Mouse (Mus musculus) ovary, postnatal 10 days (tissue): ENCODE results near the gene Zkscan2.

Experiments used
- DNase-seq: peaks from one replicate; pipeline ENCODE4 v3.0.0; 2022; ENCODE audit warnings: low spot score

Zkscan2 gene

GRCm38 (mm10) chr7:123500239-123501219 lies at the start of gene Zkscan2:
Zkscan2 (minus strand) TSS chr7:123500449.
- peak; percentile 42 for DNase-seq

GRCm38 (mm10) chr7:123529190-123529589 lies 28.9 kb upstream of the Zkscan2 start:
- no peak for DNase-seq

DNA sequence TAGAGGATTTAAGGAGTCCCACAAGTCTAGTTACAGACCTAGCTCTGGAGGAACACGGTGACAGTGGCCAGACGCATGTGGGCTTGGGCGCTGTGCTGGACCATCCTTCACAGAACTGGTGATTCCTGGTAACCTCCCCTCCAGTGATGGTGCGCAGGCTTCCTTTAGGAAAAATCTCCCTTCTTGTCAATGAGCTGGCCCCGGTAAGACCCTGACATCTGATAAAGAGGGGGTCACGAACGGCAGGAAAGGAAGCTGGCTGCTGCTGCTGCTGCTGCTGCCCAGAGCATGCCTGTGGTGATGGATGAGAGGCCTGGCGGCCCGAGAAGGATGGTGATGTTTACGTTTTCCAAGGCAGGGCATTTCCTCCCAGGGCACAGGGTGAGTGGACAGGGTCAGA lies 25.5 kb upstream of the Zkscan2 start:
- DNase-seq = no peak

DNA sequence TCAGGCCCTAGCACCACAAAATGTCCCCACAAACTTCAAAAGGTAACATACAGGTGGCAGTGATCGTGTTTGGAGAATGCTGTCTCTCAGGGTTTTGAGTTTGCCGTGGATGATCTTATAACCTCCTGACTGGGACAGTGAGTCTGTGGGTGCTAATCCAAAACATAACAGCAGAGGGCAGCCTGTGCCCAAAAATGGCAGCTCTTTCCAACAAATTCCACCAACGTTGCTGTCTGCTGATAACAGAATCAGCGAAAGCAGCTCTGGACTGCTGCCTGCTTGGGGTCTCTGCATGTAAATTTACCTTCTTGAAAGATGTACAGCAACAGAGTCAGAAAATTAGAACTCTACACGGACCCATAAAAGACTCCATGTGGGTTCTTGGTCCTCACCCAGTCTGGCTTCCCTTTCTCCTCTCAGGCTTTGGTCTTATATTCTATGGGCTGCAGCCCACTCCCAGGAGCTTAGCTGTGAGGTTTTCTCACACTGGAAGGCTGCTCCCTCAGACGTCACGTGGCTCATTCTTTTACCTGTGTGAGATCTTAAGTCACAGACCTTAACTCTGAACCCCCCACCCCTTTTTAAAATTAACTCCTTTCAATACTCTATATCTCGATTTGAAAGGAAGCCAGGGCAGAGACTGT lies 24.1 kb upstream of the Zkscan2 start:
- DNase-seq = peak; percentile 39

DNA sequence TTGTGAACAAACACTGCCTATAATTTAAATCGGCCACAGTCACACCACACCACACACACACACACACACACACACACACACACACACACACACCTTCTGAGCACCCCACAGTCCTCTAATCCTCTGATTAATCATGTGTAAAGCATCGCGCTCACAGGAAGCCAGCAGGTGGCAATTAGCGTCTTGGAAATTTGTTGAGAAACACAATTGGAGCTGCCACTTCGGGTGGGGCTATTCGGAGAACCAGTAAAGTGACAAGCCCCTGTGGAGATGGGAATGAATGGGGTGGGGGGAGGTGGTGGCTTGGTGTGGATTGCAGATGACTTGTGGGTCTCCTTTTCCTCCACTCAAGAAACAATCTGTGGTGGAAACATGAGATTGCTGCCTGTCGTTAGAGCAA lies 7.7 kb upstream of the Zkscan2 start:
- DNase-seq = no peak

GRCm38 (mm10) chr7:123503358-123503757 lies 3.1 kb upstream of the Zkscan2 start:
- peak; percentile 29 for DNase-seq

- DNase-seq = no peak
Measured at GRCm38 (mm10) chr7:123499481-123500238, 589 bp downstream of the Zkscan2 start.

DNA sequence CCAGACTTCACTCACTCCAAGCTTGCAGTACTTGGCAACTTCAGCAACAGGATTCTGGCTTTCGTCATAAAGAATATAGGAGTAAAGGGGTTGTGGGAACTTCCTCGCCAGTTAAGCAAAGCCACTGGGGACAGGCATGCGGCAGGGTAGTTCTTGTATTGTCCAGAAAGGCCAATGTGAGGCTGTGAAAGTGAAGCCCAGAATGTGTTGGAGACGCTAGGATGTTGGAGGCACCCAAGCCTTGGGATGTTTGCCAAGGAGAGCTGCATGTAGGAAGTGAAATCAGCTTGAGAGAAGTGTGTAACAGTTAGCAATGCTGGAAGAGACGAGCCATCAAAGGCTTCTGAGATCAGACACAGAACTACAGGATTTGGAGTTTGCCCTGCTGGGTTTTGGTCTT lies 12.5 kb downstream of the Zkscan2 start:
- no peak for DNase-seq

- DNase-seq = no peak
Measured at GRCm38 (mm10) chr7:123467961-123468360, 32.3 kb downstream of the Zkscan2 start.

DNA sequence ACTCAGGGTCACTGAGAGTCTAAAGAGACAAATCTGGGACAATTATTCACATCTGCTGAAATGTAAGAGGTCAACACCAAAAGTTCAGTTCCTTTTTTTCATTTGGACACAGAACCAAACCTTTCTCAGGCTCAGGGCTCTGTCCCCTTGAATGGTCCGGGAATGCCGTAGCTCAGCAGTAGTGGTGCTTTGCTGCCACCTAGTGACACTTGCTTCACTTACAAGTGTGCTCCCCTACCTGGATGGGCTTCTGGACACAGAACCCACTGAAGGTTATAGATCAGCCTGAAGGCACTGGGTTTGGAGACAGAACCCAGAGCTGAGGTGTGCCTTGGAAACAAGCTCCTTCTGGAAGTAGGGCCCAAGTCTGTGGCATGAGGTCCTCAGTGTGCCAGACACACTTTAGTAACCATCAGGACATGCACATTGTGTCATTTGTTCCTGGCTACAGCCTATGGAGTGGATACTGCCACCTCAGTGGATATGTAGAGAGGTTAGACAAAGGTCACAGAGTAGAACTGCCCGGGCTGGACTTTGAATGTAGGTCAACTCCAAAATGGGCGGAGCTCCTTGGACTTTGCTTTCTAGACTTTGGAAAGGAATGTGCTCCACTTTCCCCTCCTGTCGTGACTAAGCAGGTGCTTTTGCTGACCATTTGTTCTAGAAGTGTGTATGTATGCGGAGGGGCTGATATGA lies 34.4 kb downstream of the Zkscan2 start:
- DNase-seq = peak; percentile 42

- DNase-seq = no peak
Measured at GRCm38 (mm10) chr7:123463569-123463968, 36.7 kb downstream of the Zkscan2 start.

GRCm38 (mm10) chr7:123462070-123462501 lies 38.2 kb downstream of the Zkscan2 start, which contains the start of gene Aqp8:
Aqp8 (plus strand) TSS chr7:123462291.
- no peak for DNase-seq

GRCm38 (mm10) chr7:123461316-123461715 lies 38.9 kb downstream of the Zkscan2 start:
- no peak for DNase-seq

DNA sequence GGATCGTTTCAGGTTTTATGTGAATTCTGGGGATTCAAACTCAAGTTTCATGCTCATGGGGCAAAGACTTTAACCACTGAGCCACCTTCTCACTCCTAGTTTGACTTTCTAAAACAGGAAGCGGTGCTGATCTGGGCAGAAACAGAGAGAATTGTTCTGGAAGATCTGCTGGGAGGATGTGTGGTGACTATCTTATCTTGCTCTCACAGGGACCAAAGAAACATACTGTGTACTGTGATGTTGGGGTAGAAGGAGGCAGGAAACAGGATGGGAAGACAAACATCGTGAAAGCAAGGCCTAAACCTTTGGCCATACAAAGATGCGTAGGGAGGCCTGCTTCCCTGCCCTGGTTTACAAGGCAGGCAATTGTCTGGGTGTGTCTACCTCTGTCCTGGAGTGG lies 41.0 kb downstream of the Zkscan2 start:
- no peak for DNase-seq

- DNase-seq = no peak
Measured at GRCm38 (mm10) chr7:123458309-123458708, 41.9 kb downstream of the Zkscan2 start.

- DNase-seq = no peak
Measured at GRCm38 (mm10) chr7:123455088-123455487, 45.2 kb downstream of the Zkscan2 start.

- no peak for DNase-seq
Measured at GRCm38 (mm10) chr7:123453066-123453465, 47.2 kb downstream of the Zkscan2 start.

DNA sequence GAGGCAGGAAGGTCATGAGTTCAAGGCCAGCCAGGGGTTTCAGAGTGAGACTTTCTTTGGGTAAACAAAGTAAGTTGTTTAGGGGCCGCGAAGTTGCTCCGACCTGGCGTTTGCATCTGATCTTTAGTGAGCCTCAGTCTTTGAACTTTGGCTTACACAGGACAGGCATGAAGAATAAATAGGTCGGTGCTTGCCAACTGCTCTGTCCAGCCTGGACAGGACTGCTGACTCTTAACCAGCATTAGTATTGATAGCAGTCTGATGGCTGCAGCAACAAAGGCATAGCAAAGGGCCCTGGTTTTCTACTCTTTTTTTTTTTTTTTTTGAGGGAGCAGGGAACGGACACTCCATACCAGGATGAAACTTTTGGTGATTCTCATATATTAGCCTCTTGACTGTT lies 47.7 kb downstream of the Zkscan2 start:
- DNase-seq = no peak

DNA sequence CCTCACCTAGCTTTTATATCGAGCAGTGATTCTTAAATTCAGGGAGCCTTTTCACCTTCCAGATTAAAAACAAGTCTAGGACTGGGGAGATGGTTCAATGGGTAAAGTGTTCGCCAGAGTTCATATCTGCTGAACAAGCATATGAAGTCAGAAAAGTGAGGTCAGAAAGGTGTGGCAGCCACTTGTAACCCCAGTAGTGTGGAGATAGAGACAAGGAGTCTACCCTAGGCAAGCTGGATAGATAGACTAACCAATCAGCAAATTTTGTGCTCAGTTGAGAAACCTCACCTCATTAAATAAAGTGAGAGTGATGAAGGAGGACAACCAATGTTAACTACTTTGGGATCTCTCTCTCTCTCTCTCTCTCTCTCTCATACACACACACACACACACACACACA lies 49.7 kb downstream of the Zkscan2 start:
- DNase-seq = no peak

DNA sequence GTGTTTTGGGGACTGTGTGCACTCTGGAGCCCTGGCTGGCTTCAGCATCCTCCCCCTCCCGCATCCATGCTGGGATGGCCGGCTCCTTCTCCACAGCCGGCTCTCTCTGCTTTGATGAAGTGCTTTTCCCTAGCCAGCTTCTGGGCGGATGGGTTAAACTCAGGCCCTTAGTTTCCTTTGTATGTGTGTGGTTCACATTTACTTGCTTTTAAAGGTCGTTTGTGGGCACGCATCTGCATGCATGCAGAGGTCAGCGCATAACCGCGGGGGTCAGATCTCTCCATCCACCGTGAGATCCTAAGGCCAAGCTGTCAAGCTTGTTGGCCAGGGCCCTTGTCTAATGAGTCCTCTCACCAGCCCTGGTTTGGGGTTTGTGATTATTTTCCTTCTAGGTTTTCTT lies 50.6 kb downstream of the Zkscan2 start:
- DNase-seq = no peak

- no peak for DNase-seq
Measured at GRCm38 (mm10) chr7:123448794-123449193, 51.5 kb downstream of the Zkscan2 start.

DNA sequence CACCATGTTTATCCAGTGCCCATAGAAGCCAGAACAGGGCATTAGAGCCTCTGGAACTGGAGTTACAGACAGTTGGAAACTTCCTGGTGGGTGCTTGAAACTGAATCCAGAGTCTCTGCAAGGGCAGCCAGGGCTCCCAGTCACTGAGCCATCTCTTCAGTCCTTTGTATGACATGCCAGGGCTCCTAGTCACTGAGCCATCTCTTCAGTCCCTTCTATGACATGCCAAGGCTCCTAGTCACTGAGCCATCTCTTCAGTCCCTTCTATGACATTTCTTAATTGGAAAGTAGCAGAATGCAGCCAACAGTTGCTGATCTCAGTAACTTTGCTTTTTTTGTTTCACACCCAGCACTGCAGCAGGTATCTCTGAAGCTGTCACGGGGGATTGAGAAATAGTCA lies 58.2 kb downstream of the Zkscan2 start:
- no peak for DNase-seq
